Mouse (Mus musculus) bone marrow macrophage, adult 2 months (primary cell): ENCODE measurements around the gene Fancd2os.

Experiments used
- CTCF ChIP-seq: IDR thresholded peaks from 2 replicates; pipeline ENCODE4 v1.5.1; 2012; ENCODE audit warnings: low read depth, mild to moderate bottlenecking, low read length, moderate library complexity
- POLR2A ChIP-seq: IDR thresholded peaks from 2 replicates; pipeline ENCODE4 v1.6.1; 2012; ENCODE audit warnings: mild to moderate bottlenecking, low read depth, low read length, borderline replicate concordance

- TF ChIP-seq CTCF (no peak), POLR2A (no peak)
These were observed 3.5 kb upstream of the Fancd2os start for GRCm38 (mm10) chr6:113603993-113604392.
